Comparison of ENCODE assay signal across 11 mouse cellular contexts in genomic region chr7:64728816-64729215, GRCm38 (mm10).
"Had no signal": no experiment of that assay in that cellular context is flagged by ENCODE, and none has a peak within 500 bp of the region (broad histone marks: within the 10 kb centered on the region; RNA-seq: fewer than 3 reads in every experiment).

No protein-coding gene starts in this region.

- H3K27ac ChIP-seq: kidney, postnatal 0 days; limb, embryonic 15.5 days; liver, embryonic 14.5 days; midbrain, embryonic 12.5 days had no signal

- H3K27me3 ChIP-seq: limb, embryonic 15.5 days; midbrain, embryonic 12.5 days had no signal

- H3K36me3 ChIP-seq: limb, embryonic 15.5 days; midbrain, embryonic 12.5 days had no signal

- DNase-seq: kidney, adult 11 months; kidney, adult 9 months; kidney, postnatal 36 days; retina, postnatal 1 day; spleen, adult 18-20 months; thymus, adult 18-20 months; thymus, postnatal 14 days had no signal

- H3K9ac ChIP-seq: limb, embryonic 15.5 days; liver, embryonic 14.5 days; midbrain, embryonic 12.5 days had no signal

- H3K4me3 ChIP-seq: limb, embryonic 15.5 days; midbrain, embryonic 12.5 days had no signal

- H3K4me2 ChIP-seq: limb, embryonic 15.5 days; midbrain, embryonic 12.5 days had no signal

- H3K4me1 ChIP-seq: limb, embryonic 15.5 days; midbrain, embryonic 12.5 days had no signal

- H3K9me3 ChIP-seq: limb, embryonic 15.5 days; midbrain, embryonic 12.5 days had no signal
